Mouse (Mus musculus): ENCODE data around the gene Akap8l. TPM values are rescaled to one million over a fixed set of nuclear protein-coding genes. Genes with fewer than 3 reads are reported as not detected.

Gene Akap8l
- polyA plus RNA-seq, 1 experiment: 189 TPM

GRCm38 (mm10) chr17:32281611-32282310 lies 68.6 kb downstream of the Akap8l start:
- DNase-seq (ENCODE audit: low read depth): no peak
- no peak for TF ChIP-seq POLR2A (IDR thresholded peaks at IDR 0.05; ENCODE audit: borderline replicate concordance, extremely low read depth, insufficient read depth, insufficient read length, poor library complexity, severe bottlenecking)
- TF ChIP-seq CTCF (IDR thresholded peaks at IDR 0.05; ENCODE audit: borderline replicate concordance, extremely low read depth, insufficient read depth, insufficient read length): no peak

GRCm38 (mm10) chr17:32281126-32281525 lies 69.3 kb downstream of the Akap8l start:
- TF ChIP-seq POLR2A (IDR thresholded peaks at IDR 0.05; ENCODE audit: borderline replicate concordance, extremely low read depth, insufficient read depth, insufficient read length, poor library complexity, severe bottlenecking) (no peak), CTCF (IDR thresholded peaks at IDR 0.05; ENCODE audit: borderline replicate concordance, extremely low read depth, insufficient read depth, insufficient read length) (no peak)
- DNase-seq (ENCODE audit: low read depth): no peak

GRCm38 (mm10) chr17:32280575-32280974 lies 69.8 kb downstream of the Akap8l start:
- DNase-seq (ENCODE audit: low read depth): no peak
- TF ChIP-seq POLR2A (IDR thresholded peaks at IDR 0.05; ENCODE audit: borderline replicate concordance, extremely low read depth, insufficient read depth, insufficient read length, poor library complexity, severe bottlenecking) (no peak), CTCF (IDR thresholded peaks at IDR 0.05; ENCODE audit: borderline replicate concordance, extremely low read depth, insufficient read depth, insufficient read length) (no peak)

GRCm38 (mm10) chr17:32277201-32277600 lies 73.2 kb downstream of the Akap8l start:
- no peak for TF ChIP-seq CTCF (IDR thresholded peaks at IDR 0.05; ENCODE audit: borderline replicate concordance, extremely low read depth, insufficient read depth, insufficient read length)
- TF ChIP-seq POLR2A (IDR thresholded peaks at IDR 0.05; ENCODE audit: borderline replicate concordance, extremely low read depth, insufficient read depth, insufficient read length, poor library complexity, severe bottlenecking): no peak
- no peak for DNase-seq (ENCODE audit: low read depth)

- no peak for DNase-seq (ENCODE audit: low read depth)
- TF ChIP-seq POLR2A (IDR thresholded peaks at IDR 0.05; ENCODE audit: borderline replicate concordance, extremely low read depth, insufficient read depth, insufficient read length, poor library complexity, severe bottlenecking): no peak
- no peak for TF ChIP-seq CTCF (IDR thresholded peaks at IDR 0.05; ENCODE audit: borderline replicate concordance, extremely low read depth, insufficient read depth, insufficient read length)
Observed at GRCm38 (mm10) chr17:32275568-32275967, 74.8 kb downstream of the Akap8l start.

Other genes with a start within 250 kb of the Akap8l start
- gene Notch3, start 183.8 kb downstream of the Akap8l start, polyA plus RNA-seq (2012; rRNA removed): 27.6 and 33.0 TPM in 2 replicates
- 0.31 and 0.34 TPM in 2 replicates for gene Ephx3, start 161.1 kb downstream of the Akap8l start, polyA plus RNA-seq (2012; rRNA removed)
- 31.1 and 85.6 TPM in 2 replicates for gene Brd4, start 65.9 kb downstream of the Akap8l start, polyA plus RNA-seq (2012; rRNA removed)
- gene Akap8, start 29.4 kb downstream of the Akap8l start, polyA plus RNA-seq (2012; rRNA removed): 103 and 120 TPM in 2 replicates
- 84.1 and 102 TPM in 2 replicates for gene Wiz, start 38.8 kb upstream of the Akap8l start, polyA plus RNA-seq (2012; rRNA removed)
- gene Rasal3, start 53.0 kb upstream of the Akap8l start, polyA plus RNA-seq (2012; rRNA removed): 0.63 and 0.82 TPM in 2 replicates
- gene Pglyrp2, start 73.6 kb upstream of the Akap8l start, polyA plus RNA-seq (2012; rRNA removed): 0.05 TPM in 1 of 2 replicates, not detected in the other
- 0.59 and 0.62 TPM in 2 replicates for gene Cyp4f39, start 102.1 kb upstream of the Akap8l start, polyA plus RNA-seq (2012; rRNA removed)
- gene Cyp4f17, start 155.4 kb upstream of the Akap8l start, polyA plus RNA-seq (2012; rRNA removed): 13.4 and 14.5 TPM in 2 replicates
- gene Cyp4f16, start 186.0 kb upstream of the Akap8l start, polyA plus RNA-seq (2012; rRNA removed): 21.6 and 37.0 TPM in 2 replicates